Mouse (Mus musculus) embryo, embryonic 9.5 days (tissue): ENCODE data around the gene Chil1.
A peak's percentile ranks its signal among the peaks of the same experiment; 100 is the strongest.

Source experiments
- DNase-seq: peaks from one replicate; pipeline ENCODE4 v3.0.0-alpha.2; 2017; ENCODE audit errors: extremely low spot score

Chil1 gene

GRCm38 (mm10) chr1:134168985-134169697, 12.8 kb upstream of the Chil1 start:
- DNase-seq: no peak

GRCm38 (mm10) chr1:134173081-134173480, 8.9 kb upstream of the Chil1 start:
- no peak for DNase-seq

- DNase-seq: no peak
Measured at GRCm38 (mm10) chr1:134177976-134178375, 4.0 kb upstream of the Chil1 start.

- DNase-seq: no peak
Measured at GRCm38 (mm10) chr1:134184089-134184488, 2.1 kb downstream of the Chil1 start.

- no peak for DNase-seq
Measured at GRCm38 (mm10) chr1:134188217-134188616, 6.2 kb downstream of the Chil1 start.

- no peak for DNase-seq
Measured at GRCm38 (mm10) chr1:134188989-134189729, 7.2 kb downstream of the Chil1 start.

- no peak for DNase-seq
Measured at GRCm38 (mm10) chr1:134191192-134191591, 9.2 kb downstream of the Chil1 start.

- DNase-seq: no peak
Measured at GRCm38 (mm10) chr1:134192024-134192423, 10.0 kb downstream of the Chil1 start.

- DNase-seq: no peak
Measured at GRCm38 (mm10) chr1:134193126-134193525, 11.2 kb downstream of the Chil1 start, which contains the start of gene Mybph. Gene Mybph (plus strand): TSS chr1:134193448.

- DNase-seq: no peak
Measured at GRCm38 (mm10) chr1:134193674-134194197, 11.8 kb downstream of the Chil1 start.

- DNase-seq: no peak
Measured at GRCm38 (mm10) chr1:134194298-134195022, 12.5 kb downstream of the Chil1 start.

- no peak for DNase-seq
Measured at GRCm38 (mm10) chr1:134195117-134195516, 13.1 kb downstream of the Chil1 start.

- no peak for DNase-seq
Measured at GRCm38 (mm10) chr1:134195571-134195970, 13.6 kb downstream of the Chil1 start.

- DNase-seq: no peak
Measured at GRCm38 (mm10) chr1:134195979-134196378, 14.0 kb downstream of the Chil1 start.

GRCm38 (mm10) chr1:134196386-134196785, 14.4 kb downstream of the Chil1 start:
- no peak for DNase-seq

GRCm38 (mm10) chr1:134197325-134197982, 15.5 kb downstream of the Chil1 start:
- DNase-seq: no peak

GRCm38 (mm10) chr1:134198197-134198995, 16.4 kb downstream of the Chil1 start:
- no peak for DNase-seq

- no peak for DNase-seq
Measured at GRCm38 (mm10) chr1:134200481-134200880, 18.5 kb downstream of the Chil1 start.

- DNase-seq: no peak
Measured at GRCm38 (mm10) chr1:134200998-134201686, 19.2 kb downstream of the Chil1 start.

- DNase-seq: peak; percentile 43
Measured at GRCm38 (mm10) chr1:134201751-134202420, 19.9 kb downstream of the Chil1 start.
